Mouse (Mus musculus): ENCODE results near the gene Gm20388. TPM values are rescaled to one million over a fixed set of nuclear protein-coding genes. Genes with fewer than 3 reads are reported as not detected.

Gm20388 gene
- polyA plus RNA-seq, 2 experiments, result 8.5 TPM; not detected in 1

- no peak for ATAC-seq (ENCODE audit: insufficient read depth)
- Histone ChIP-seq H3K27ac (no peak overlapping the region; the same call in 1 of the 2 replicates), H3K27me3 (ENCODE audit: control insufficient read depth, insufficient read depth, low read length) (no peaks in the 10 kb centered on the region), H3K36me3 (replicated peaks; ENCODE audit: control insufficient read depth, insufficient read depth, low read depth) (no peaks in the 10 kb centered on the region), H3K4me3 (ENCODE audit: insufficient read depth in 1 of 2, low read depth in 2 of 2, low read length in 2 of 2) (no peak overlapping the region), H3K9ac (replicated peaks) (no peak overlapping the region), H3K4me1 (replicated peaks; ENCODE audit: control insufficient read depth in 2 of 2, insufficient read depth in 2 of 2, low read length in 1 of 2) (peaks cover 9 to 33% of the 10 kb centered on the region in 2 experiments), H3K9me3 (ENCODE audit: control insufficient read depth, low read length) (no peaks in the 10 kb centered on the region), H3K4me2 (ENCODE audit: low read depth) (no peak overlapping the region; the same call in 1 of the 2 replicates)
- TF ChIP-seq CTCF (IDR thresholded peaks at IDR 0.05; ENCODE audit: low read depth) (peak; percentile 39; the same call in 1 of the 2 replicates), EP300 (IDR thresholded peaks at IDR 0.05; ENCODE audit: low read depth) (no peak)
- no peak for DNase-seq (ENCODE audit: low read depth in 3 of 3, low spot score in 3 of 3)
- 55% methylated on average over 14 of the region's 14 CpGs for WGBS (ENCODE audit: insufficient replicate concordance)
Measured at GRCm38 (mm10) chr8:120408241-120409215, 497.9 kb downstream of the Gm20388 start.

DNA sequence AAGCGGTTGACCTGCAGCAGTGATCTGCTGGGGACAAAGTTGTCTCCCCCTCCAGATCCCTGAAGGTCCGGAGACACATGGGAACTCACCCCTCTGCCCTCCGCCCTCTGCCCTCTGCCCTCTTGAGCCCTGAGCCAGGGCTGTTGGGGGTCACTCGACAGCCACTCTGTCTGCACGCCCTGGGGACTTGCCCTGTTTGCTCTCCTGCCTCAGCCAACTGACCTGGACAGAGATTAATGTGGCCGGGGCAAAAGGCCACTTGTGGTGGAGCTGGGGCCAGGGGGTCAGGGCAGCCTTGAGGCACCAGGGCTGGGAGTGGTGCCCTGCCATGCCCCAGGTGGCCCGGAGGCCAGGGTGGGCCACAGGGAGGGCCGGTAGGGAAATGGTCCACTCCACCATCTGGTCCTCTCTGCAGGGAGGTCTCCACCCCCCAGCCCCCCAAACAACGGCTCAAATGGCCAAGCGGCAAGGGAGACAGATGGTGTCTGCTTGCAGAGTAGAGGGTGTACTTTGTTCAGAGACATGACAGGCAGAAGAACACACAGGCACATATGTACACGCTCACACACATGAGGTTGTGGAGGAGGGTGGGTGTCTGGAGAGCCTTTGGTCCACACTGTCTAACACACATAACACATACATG lies 498.9 kb downstream of the Gm20388 start:
- H3K4me2 ChIP-seq (ENCODE audit: low read depth), result no peak overlapping the region
- DNase-seq (ENCODE audit: low read depth in 3 of 3, low spot score in 3 of 3) (no peak), ATAC-seq (ENCODE audit: insufficient read depth) (peak; percentile 44)
- no peak overlapping the region for H3K27ac ChIP-seq
- H3K4me3 ChIP-seq (ENCODE audit: insufficient read depth in 1 of 2, low read depth in 2 of 2, low read length in 2 of 2), result no peak overlapping the region
- peaks cover 9 to 28% of the 10 kb centered on the region in 2 experiments for H3K4me1 ChIP-seq (replicated peaks; ENCODE audit: control insufficient read depth in 2 of 2, insufficient read depth in 2 of 2, low read length in 1 of 2)
- H3K27me3 ChIP-seq (ENCODE audit: control insufficient read depth, insufficient read depth, low read length), result no peaks in the 10 kb centered on the region
- TF ChIP-seq CTCF (IDR thresholded peaks at IDR 0.05; ENCODE audit: low read depth) (no peak), EP300 (IDR thresholded peaks at IDR 0.05; ENCODE audit: low read depth) (no peak)
- no peak overlapping the region for H3K9ac ChIP-seq (replicated peaks)
- H3K36me3 ChIP-seq (replicated peaks; ENCODE audit: control insufficient read depth, insufficient read depth, low read depth), result no peaks in the 10 kb centered on the region
- 51% methylated on average over 11 of the region's 11 CpGs for WGBS (ENCODE audit: insufficient replicate concordance)
- H3K9me3 ChIP-seq (ENCODE audit: control insufficient read depth, low read length), result no peaks in the 10 kb centered on the region

DNA sequence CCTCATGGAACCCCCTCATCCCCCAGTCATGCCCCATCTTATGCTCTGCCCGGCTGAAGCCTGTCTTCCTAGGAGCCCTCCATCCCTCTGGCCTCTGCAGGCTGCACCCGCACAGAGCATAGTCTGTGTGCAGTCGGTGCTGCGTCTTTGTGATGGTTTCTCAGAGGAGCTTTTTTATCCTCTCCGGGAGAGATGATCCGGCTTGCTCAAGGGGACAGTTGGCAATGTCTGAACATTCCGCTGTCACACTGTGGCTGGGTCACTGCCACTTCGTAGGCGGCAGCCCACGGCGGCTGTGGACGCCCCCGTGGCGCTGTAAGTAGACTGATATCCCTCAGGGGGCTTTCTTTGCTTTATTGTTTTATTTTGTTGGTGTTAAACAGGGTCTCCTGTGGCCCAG lies 500.4 kb downstream of the Gm20388 start:
- Histone ChIP-seq H3K27me3 (ENCODE audit: control insufficient read depth, insufficient read depth, low read length) (no peaks in the 10 kb centered on the region), H3K4me1 (replicated peaks; ENCODE audit: control insufficient read depth in 2 of 2, insufficient read depth in 2 of 2, low read length in 1 of 2) (peaks cover 9 to 26% of the 10 kb centered on the region in 2 experiments), H3K9me3 (ENCODE audit: control insufficient read depth, low read length) (no peaks in the 10 kb centered on the region), H3K36me3 (replicated peaks; ENCODE audit: control insufficient read depth, insufficient read depth, low read depth) (no peaks in the 10 kb centered on the region), H3K4me2 (ENCODE audit: low read depth) (no peak overlapping the region), H3K9ac (replicated peaks) (no peak overlapping the region), H3K4me3 (ENCODE audit: insufficient read depth in 1 of 2, low read depth in 2 of 2, low read length in 2 of 2) (no peak overlapping the region), H3K27ac (no peak overlapping the region)
- DNase-seq (ENCODE audit: low read depth in 3 of 3, low spot score in 3 of 3), result no peak
- 85% methylated on average over 14 of the region's 14 CpGs for WGBS (ENCODE audit: insufficient replicate concordance)
- ATAC-seq (ENCODE audit: insufficient read depth), result no peak
- no peak for TF ChIP-seq CTCF (IDR thresholded peaks at IDR 0.05; ENCODE audit: low read depth)
- TF ChIP-seq EP300 (IDR thresholded peaks at IDR 0.05; ENCODE audit: low read depth), result no peak

DNA sequence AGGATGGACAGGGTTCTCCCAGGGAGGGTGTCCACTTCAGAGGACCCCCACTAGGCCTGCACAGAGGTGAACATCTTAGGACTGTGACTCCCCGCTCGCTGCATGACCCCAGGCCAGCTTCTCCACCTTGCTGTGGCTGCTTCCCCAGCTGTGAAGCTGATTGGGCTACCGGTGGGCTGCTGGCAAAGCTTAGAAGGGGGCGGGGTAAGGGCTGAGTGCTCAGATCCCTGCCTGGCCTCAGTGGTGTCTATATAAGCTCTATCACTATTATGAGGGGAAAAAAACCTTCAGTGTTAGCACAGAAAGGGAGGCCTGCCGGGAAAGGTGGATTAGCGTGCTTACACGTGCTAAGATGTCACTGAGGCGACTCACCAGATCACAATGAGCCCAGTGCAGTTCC lies 501.2 kb downstream of the Gm20388 start:
- ATAC-seq (ENCODE audit: insufficient read depth) (no peak), DNase-seq (ENCODE audit: low read depth in 3 of 3, low spot score in 3 of 3) (no peak)
- H3K27me3 ChIP-seq (ENCODE audit: control insufficient read depth, insufficient read depth, low read length), result no peaks in the 10 kb centered on the region
- peaks cover 9 to 26% of the 10 kb centered on the region in 2 experiments for H3K4me1 ChIP-seq (replicated peaks; ENCODE audit: control insufficient read depth in 2 of 2, insufficient read depth in 2 of 2, low read length in 1 of 2)
- no peak overlapping the region for H3K9ac ChIP-seq (replicated peaks)
- H3K4me2 ChIP-seq (ENCODE audit: low read depth), result no peak overlapping the region
- no peak overlapping the region for H3K27ac ChIP-seq
- H3K9me3 ChIP-seq (ENCODE audit: control insufficient read depth, low read length), result no peaks in the 10 kb centered on the region
- no peak overlapping the region for H3K4me3 ChIP-seq (ENCODE audit: insufficient read depth in 1 of 2, low read depth in 2 of 2, low read length in 2 of 2)
- 78% methylated on average over 8 of the region's 8 CpGs for WGBS (ENCODE audit: insufficient replicate concordance)
- no peaks in the 10 kb centered on the region for H3K36me3 ChIP-seq (replicated peaks; ENCODE audit: control insufficient read depth, insufficient read depth, low read depth)
- TF ChIP-seq CTCF (IDR thresholded peaks at IDR 0.05; ENCODE audit: low read depth) (no peak), EP300 (IDR thresholded peaks at IDR 0.05; ENCODE audit: low read depth) (no peak)

DNA sequence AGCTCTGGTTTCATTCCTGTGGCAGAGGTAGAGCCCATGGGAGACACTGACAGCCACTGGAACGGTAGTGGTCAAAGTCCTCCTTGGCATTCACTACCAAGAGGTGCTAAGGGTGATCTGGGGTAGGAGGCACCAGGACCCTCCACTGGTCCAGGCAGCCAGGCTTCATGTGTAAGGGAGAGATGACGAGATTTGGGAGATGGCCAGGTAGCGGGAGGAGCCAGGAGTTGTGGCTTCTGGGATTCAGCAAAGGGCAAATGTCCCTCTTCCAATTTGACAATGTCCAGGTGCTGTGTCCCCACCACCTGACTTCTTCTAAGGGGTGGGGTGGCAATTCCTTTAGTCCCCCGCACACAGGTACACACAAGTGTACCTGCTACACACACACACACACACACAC lies 501.7 kb downstream of the Gm20388 start:
- Histone ChIP-seq H3K27me3 (ENCODE audit: control insufficient read depth, insufficient read depth, low read length) (no peaks in the 10 kb centered on the region), H3K27ac (no peak overlapping the region), H3K4me2 (ENCODE audit: low read depth) (no peak overlapping the region), H3K4me3 (ENCODE audit: insufficient read depth in 1 of 2, low read depth in 2 of 2, low read length in 2 of 2) (no peak overlapping the region), H3K9me3 (ENCODE audit: control insufficient read depth, low read length) (no peaks in the 10 kb centered on the region), H3K4me1 (replicated peaks; ENCODE audit: control insufficient read depth in 2 of 2, insufficient read depth in 2 of 2, low read length in 1 of 2) (peaks cover 9 to 24% of the 10 kb centered on the region in 2 experiments), H3K9ac (replicated peaks) (no peak overlapping the region), H3K36me3 (replicated peaks; ENCODE audit: control insufficient read depth, insufficient read depth, low read depth) (no peaks in the 10 kb centered on the region)
- TF ChIP-seq EP300 (IDR thresholded peaks at IDR 0.05; ENCODE audit: low read depth) (no peak), CTCF (IDR thresholded peaks at IDR 0.05; ENCODE audit: low read depth) (no peak)
- no peak for ATAC-seq (ENCODE audit: insufficient read depth)
- DNase-seq (ENCODE audit: low read depth in 3 of 3, low spot score in 3 of 3), result no peak
- WGBS (ENCODE audit: insufficient replicate concordance), result 74% methylated on average over 4 of the region's 4 CpGs

All from liver, embryonic 14.5 days (tissue).